Mouse (Mus musculus): ENCODE data around the gene Selenoo. TPM values are rescaled to one million over a fixed set of nuclear protein-coding genes. Genes with fewer than 3 reads are reported as not detected.

The Selenoo gene
- polyA plus RNA-seq, 1 experiment from 2014 or later = 31.1 TPM

DNA sequence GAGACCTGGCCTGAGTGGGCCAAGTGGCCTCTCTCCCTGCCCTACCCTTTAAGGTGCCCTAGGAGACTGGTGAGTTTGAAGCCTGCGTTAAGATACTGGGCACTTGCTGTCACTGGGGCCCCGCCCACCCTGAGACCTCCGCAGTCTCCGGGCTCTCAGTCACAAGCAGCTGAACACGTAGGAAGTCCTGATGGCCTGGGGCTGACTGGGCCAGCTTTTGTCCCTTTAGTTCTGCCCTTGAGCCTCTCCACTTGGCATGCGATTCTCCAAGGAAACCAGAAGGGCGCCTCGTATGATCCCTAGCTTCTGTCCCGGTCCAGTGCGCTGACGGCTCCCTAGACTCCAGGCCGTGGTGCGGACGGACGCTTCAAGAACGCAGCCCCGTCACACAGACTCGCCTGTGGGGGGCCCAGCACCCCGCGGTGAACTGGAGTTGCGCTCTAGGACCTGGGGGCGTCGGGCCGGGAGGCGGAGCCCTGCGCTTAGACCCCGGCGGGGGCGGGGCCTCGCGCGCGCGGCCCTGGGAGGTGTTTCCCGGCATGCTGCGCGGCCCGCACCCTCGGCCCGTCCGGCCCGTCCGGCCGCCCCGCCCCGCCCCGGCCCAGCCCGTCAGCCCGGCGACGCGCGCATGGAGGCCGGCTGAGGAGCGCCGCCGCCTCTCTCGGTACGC is 13.3 kb upstream of the Selenoo start:
- in situ Hi-C loops (cut with MboI; ENCODE audit: low pct_unique_long_range_greater_than_20kb) = no loop called here
- peak; percentile 84 for ATAC-seq
- DNase-seq (ENCODE audit: low read depth, low spot score) = peak; percentile 39
- CTCF ChIA-PET = no interaction called here
- POLR2A ChIA-PET = interaction anchor here (0.6 to 2.2 kb wide), 6 partner anchors 9 to 199 kb away, joined by 3 to 13 read pairs (median 3); partner anchors contain the start of gene Selenoo
- TF ChIP-seq CTCF (IDR thresholded peaks at IDR 0.05) = no peak
- H3K27me3 ChIP-seq = no peaks in the 10 kb centered on the region

DNA sequence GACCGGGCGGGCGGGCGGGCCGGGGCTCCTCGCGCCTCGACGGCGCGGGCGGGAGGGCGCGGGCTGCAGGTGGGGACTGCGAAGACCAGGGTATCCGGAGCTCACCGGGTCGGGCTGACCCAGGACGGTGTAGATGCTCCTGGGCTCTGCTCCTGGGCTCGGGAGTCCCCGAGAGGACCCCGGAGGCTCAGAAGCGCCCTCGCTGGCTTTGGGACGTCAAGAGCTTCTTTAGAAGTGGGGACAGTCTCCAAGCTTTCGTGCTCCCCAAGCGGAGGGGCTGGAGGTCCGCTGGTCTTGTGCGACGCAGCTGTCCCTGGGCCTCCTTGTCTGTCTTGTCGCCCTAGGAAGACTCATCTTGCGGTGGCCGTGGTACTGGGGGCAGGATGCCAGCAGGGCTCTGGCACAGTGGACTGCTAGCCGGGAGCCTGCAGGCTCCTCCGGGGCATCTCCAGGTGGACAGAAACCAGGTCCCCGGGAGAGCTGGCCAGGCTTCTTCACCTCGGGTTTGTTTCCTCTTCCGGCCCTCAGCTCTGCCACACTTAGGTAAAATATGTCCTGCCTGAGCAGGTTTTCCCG is 12.6 kb upstream of the Selenoo start:
- CTCF ChIA-PET = interaction anchor here (1.2 to 1.4 kb wide), 2 partner anchors 52 to 155 kb away, joined by 3 to 4 read pairs; no protein-coding TSS in a partner anchor
- no peak for DNase-seq (ENCODE audit: low read depth, low spot score)
- TF ChIP-seq CTCF (IDR thresholded peaks at IDR 0.05) = no peak

DNA sequence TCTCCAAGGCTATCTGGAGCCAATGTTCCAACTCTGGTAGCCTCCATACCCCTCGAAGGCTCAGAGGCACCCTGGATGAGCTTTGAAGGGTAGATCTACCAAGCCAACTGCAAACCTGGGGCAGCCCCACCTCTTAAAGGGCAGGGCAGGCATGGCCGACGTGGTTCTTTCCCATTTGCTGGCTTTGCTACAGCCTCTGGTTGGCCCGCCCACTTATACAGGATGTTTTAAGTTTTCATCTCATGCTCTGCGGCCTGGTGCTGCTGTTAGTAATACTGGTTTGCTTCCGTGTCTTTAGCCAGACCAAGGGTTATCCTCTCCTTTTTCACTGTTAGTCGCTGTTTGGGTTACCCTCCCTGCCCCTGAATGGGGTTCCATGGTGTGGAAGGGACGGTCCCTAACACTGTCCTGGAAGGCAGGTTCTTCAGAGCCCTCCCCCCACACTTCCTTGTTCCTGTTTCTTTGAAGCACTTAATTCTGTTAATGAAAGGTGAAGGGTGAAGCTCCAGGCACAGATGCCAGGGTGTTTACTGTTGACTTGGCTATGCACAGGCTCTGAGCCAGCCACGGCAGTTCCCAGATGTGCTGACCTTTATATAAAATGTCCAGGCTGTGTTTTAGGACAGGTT is 10.6 kb upstream of the Selenoo start:
- CTCF ChIA-PET = no interaction called here
- in situ Hi-C loops (cut with MboI; ENCODE audit: low pct_unique_long_range_greater_than_20kb) = no loop called here
- no peak for TF ChIP-seq CTCF (IDR thresholded peaks at IDR 0.05)
- POLR2A ChIA-PET = interaction anchor here (1.3 kb wide), 1 partner anchor 10 kb away, joined by 3 read pairs; no protein-coding TSS in a partner anchor
- ATAC-seq (no peak), DNase-seq (ENCODE audit: low read depth, low spot score) (no peak)
- H3K27me3 ChIP-seq = no peaks in the 10 kb centered on the region

More for the DNA sequence above, 12.6 kb upstream of the Selenoo start:
- POLR2A ChIA-PET = interaction anchor here (0.7 to 2.2 kb wide), 4 partner anchors 9 to 135 kb away, joined by 3 to 13 read pairs (median 3); partner anchors contain the start of gene Selenoo
- H3K27me3 ChIP-seq = no peaks in the 10 kb centered on the region
- in situ Hi-C loops (cut with MboI; ENCODE audit: low pct_unique_long_range_greater_than_20kb) = no loop called here
- ATAC-seq = peak; percentile 14

DNA sequence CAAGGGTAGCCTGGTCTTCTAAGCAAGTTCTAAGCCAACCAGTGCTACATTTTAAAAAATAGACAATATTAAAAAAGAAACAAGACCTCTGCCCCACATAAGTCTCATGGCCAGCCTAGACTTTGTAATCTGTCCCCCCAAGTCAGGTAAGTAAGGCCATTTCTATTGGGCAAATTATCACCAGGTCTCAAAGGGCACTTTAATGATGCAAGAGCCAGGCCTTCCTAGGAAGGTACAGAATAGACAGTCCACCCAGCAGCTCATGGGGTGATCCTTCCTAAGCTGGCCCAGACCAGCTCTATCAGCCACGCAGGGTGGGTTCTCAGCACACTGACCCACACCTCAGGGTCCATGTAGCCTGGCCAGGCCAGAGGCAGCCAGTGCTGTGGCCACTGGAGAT is 5.0 kb upstream of the Selenoo start:
- in situ Hi-C loops (cut with MboI; ENCODE audit: low pct_unique_long_range_greater_than_20kb) = no loop called here
- no peak for DNase-seq (ENCODE audit: low read depth, low spot score)
- no peak for ATAC-seq
- no peak for TF ChIP-seq CTCF (IDR thresholded peaks at IDR 0.05)
- CTCF ChIA-PET = no interaction called here
- POLR2A ChIA-PET = no interaction called here
- no peaks in the 10 kb centered on the region for H3K27me3 ChIP-seq

DNA sequence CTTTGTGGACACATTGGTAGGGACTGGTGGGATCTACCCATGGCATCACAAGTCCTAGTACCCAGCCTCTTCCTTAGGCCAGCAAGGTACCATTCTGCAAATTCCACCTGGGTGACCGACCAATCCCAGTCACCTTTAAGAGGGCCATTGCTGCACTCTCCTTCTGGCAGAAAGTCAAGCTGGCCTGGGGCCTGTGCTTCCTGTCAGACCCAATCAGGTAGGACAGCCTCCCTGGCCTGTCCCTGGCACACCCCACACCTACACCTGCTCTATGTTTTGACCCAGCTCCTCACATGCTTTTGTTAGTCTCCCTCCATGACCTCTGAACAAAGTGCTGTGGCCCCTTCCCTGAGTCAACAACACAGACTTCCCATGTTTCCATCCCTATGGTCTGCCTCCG is 4.1 kb upstream of the Selenoo start:
- ChIA-PET CTCF (no interaction called here), POLR2A (interaction anchor here (0.5 to 1.1 kb wide), 2 partner anchors 9 to 125 kb away, joined by 3 to 4 read pairs; no protein-coding TSS in a partner anchor)
- DNase-seq (ENCODE audit: low read depth, low spot score) (no peak), ATAC-seq (no peak)
- no peak for TF ChIP-seq CTCF (IDR thresholded peaks at IDR 0.05)
- in situ Hi-C loops (cut with MboI; ENCODE audit: low pct_unique_long_range_greater_than_20kb) = no loop called here
- no peaks in the 10 kb centered on the region for H3K27me3 ChIP-seq

DNA sequence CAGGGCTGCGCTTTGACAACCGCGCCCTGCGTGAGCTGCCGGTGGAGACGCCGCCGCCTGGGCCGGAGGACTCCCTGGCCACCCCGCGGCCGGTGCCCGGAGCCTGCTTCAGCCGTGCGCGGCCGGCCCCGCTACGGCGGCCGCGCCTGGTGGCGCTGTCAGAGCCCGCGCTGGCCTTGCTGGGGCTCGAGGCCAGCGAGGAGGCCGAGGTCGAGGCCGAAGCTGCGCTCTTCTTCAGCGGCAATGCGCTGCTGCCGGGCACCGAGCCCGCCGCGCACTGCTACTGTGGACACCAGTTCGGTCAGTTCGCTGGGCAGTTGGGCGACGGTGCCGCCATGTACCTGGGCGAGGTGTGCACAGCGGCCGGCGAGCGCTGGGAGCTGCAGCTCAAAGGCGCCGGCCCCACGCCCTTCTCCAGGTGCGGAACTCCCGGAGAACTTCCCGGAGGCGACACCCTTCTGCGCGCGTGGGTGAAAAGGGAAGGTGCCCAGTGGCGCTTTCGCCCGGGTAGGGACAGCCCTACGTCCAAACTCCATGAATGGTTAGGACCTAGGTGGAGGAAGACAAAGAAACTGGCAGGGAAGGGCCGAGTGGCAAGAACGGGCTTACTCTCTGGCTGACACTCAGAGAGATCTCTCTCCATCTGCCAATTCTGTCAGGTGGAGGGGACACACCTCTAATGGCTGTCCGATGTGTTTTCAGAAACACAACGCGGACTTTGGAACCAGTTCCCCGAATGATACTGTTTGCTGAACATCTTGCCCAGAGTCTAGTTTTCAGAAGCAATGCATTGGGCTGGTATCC is 566 bp downstream of the Selenoo start:
- CTCF ChIA-PET = no interaction called here
- H3K27me3 ChIP-seq = no peaks in the 10 kb centered on the region
- ATAC-seq = peak; percentile 58
- TF ChIP-seq CTCF (IDR thresholded peaks at IDR 0.05) = no peak
- in situ Hi-C loops (cut with MboI; ENCODE audit: low pct_unique_long_range_greater_than_20kb) = loop anchor here (10.0 kb wide), 1 partner anchor 265 kb away; no protein-coding TSS in a partner anchor
- POLR2A ChIA-PET = interaction anchor here (1.3 to 2.4 kb wide), 2 partner anchors 10 to 13 kb away, joined by 4 to 13 read pairs; no protein-coding TSS in a partner anchor
- DNase-seq (ENCODE audit: low read depth, low spot score) = no peak

DNA sequence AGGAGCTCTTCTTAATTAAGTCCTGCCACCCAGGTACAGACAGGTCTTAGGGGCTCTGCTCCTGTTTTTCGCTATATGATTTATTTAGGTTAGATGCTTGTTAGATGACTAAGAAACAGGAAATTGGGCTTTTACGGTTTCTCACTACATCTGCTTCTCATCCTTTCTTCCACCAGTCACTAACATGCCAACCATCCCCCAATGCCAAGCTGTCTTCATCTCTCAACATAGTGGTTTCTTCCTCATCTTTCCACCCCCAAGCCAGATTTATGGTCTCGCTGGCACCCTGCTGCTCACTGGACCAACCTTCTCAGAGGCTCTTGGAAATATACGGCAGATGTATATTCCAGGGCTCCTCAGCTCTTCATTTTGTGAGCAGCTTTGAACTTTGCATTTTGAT is 1.8 kb downstream of the Selenoo start:
- POLR2A ChIA-PET = interaction anchor here (1.0 to 1.1 kb wide), 2 partner anchors 10 to 12 kb away, joined by 3 to 5 read pairs; no protein-coding TSS in a partner anchor
- H3K27me3 ChIP-seq = no peaks in the 10 kb centered on the region
- no peak for TF ChIP-seq CTCF (IDR thresholded peaks at IDR 0.05)
- CTCF ChIA-PET = no interaction called here
- in situ Hi-C loops (cut with MboI; ENCODE audit: low pct_unique_long_range_greater_than_20kb) = loop anchor here (10.0 kb wide), 1 partner anchor 266 kb away; no protein-coding TSS in a partner anchor
- DNase-seq (ENCODE audit: low read depth, low spot score) (no peak), ATAC-seq (no peak)

DNA sequence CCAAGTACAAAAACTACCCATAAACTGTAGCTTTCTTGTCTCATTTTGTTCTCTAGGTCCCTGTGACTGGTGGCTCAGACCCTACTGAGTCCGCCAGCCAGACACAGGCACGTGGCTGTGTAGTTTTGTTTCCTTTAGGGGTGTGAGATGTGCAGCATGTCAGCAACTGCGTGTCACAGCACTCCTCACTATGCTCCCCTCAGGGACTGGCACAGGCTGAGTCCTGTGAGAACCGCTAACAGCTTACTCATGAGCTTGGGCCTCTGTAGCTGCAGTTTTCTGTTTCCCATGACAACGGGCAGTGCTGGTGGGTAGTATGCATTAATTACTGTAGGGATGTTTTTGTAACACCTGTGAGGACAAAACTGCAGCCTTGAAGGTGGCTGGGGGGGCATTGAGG is 3.3 kb downstream of the Selenoo start:
- no peak for TF ChIP-seq CTCF (IDR thresholded peaks at IDR 0.05)
- ChIA-PET POLR2A (interaction anchor here (1.0 to 1.2 kb wide), 2 partner anchors 17 to 171 kb away, joined by 3 to 5 read pairs; partner anchors contain the start of gene Trabd), CTCF (interaction anchor here (1.2 kb wide), 1 partner anchor 36 kb away, joined by 5 read pairs; the partner anchor contains the start of gene Hdac10)
- DNase-seq (ENCODE audit: low read depth, low spot score) = no peak
- no peak for ATAC-seq
- in situ Hi-C loops (cut with MboI; ENCODE audit: low pct_unique_long_range_greater_than_20kb) = loop anchor here (10.0 kb wide), 1 partner anchor 267 kb away; no protein-coding TSS in a partner anchor
- H3K27me3 ChIP-seq = no peaks in the 10 kb centered on the region

DNA sequence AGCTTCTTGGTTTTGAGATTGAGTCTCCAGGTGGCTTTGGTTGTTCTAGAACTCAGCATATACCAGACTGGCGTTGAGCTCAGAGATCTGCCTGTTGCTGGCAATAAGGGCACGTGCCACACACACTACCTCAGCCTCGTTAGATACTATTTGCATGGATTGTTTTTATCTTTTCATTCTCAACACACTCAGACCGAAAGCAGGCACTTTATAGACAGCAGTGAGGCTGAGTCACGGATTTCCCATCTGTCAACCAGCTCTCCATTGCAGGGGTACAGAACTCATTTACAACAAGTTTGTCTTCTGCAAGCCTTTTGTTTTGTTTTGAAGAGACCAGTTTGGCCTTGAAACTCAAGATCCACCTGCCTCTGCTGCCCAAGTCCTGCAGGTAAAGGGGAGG is 8.6 kb downstream of the Selenoo start:
- ChIA-PET POLR2A (no interaction called here), CTCF (interaction anchor here (1.2 kb wide), 1 partner anchor 31 kb away, joined by 4 read pairs; the partner anchor contains the start of gene Hdac10)
- ATAC-seq (no peak), DNase-seq (ENCODE audit: low read depth, low spot score) (no peak)
- no peak for TF ChIP-seq CTCF (IDR thresholded peaks at IDR 0.05)
- in situ Hi-C loops (cut with MboI; ENCODE audit: low pct_unique_long_range_greater_than_20kb) = loop anchor here (10.0 kb wide), 1 partner anchor 273 kb away; no protein-coding TSS in a partner anchor
- no peaks in the 10 kb centered on the region for H3K27me3 ChIP-seq
